Mouse (Mus musculus): ENCODE results near the gene Snip1. TPM values are rescaled to one million over a fixed set of nuclear protein-coding genes. Genes with fewer than 3 reads are reported as not detected.

The Snip1 gene
- polyA plus RNA-seq, 1 experiment from 2014 or later = 35.9 TPM

Other genes starting within 250 kb of the Snip1 start
- gene Yrdc, start 216.0 kb upstream of the Snip1 start, polyA plus RNA-seq (2014; fragmentation: Nextera tagmentation; extraction: Ambion mirVana) = 50.8 and 58.1 TPM in 2 replicates
- gene 1110065P20Rik, start 215.5 kb upstream of the Snip1 start, polyA plus RNA-seq (2014; fragmentation: Nextera tagmentation; extraction: Ambion mirVana) = 36.5 and 41.5 TPM in 2 replicates
- gene Maneal, start 204.5 kb upstream of the Snip1 start, polyA plus RNA-seq (2014; fragmentation: Nextera tagmentation; extraction: Ambion mirVana) = 9.1 and 11.8 TPM in 2 replicates
- gene Epha10, start 185.8 kb upstream of the Snip1 start, polyA plus RNA-seq (2014; fragmentation: Nextera tagmentation; extraction: Ambion mirVana) = 3.7 and 4.0 TPM in 2 replicates
- 4.9 and 6.5 TPM in 2 replicates for gene 9930104L06Rik, start 129.6 kb upstream of the Snip1 start, polyA plus RNA-seq (2014; fragmentation: Nextera tagmentation; extraction: Ambion mirVana)
- gene Cdca8, start 127.4 kb upstream of the Snip1 start, polyA plus RNA-seq (2014; fragmentation: Nextera tagmentation; extraction: Ambion mirVana) = 181 and 186 TPM in 2 replicates
- gene Rspo1, start 80.2 kb upstream of the Snip1 start, polyA plus RNA-seq (2014; fragmentation: Nextera tagmentation; extraction: Ambion mirVana) = 3.9 and 4.2 TPM in 2 replicates
- gene Gnl2, start 50.1 kb upstream of the Snip1 start, polyA plus RNA-seq (2014; fragmentation: Nextera tagmentation; extraction: Ambion mirVana) = 86.6 and 88.5 TPM in 2 replicates
- 0.11 TPM in 1 of 2 replicates, not detected in the other for gene Dnali1, start 969 bp upstream of the Snip1 start, polyA plus RNA-seq (2014; fragmentation: Nextera tagmentation; extraction: Ambion mirVana)
- 98.1 and 102 TPM in 2 replicates for gene Meaf6, start 18.5 kb downstream of the Snip1 start, polyA plus RNA-seq (2014; fragmentation: Nextera tagmentation; extraction: Ambion mirVana)
- gene Zc3h12a, start 61.2 kb downstream of the Snip1 start, polyA plus RNA-seq (2014; fragmentation: Nextera tagmentation; extraction: Ambion mirVana) = 0.37 and 0.90 TPM in 2 replicates